Mouse (Mus musculus) lung, adult 2 months (tissue): ENCODE measurements at regions not wholly inside any gene's neighbourhood (a gene's known extent, or its start where the extent isn't known, plus 50 kb on each side); places are given as distances from the start of the nearest gene placed in this dataset.

Experiments used
- DNase-seq: peaks from one replicate; pipeline ENCODE4 v3.0.0; 2022
- H3K4me1 ChIP-seq: fragments of 200-500 bp; 2 replicates; pipeline ENCODE4 v1.6.1; 2011; ENCODE audit warnings: low read length; ENCODE audit not compliant: control insufficient read depth, insufficient read depth
- H3K4me3 ChIP-seq: fragments of 200-500 bp; replicated peaks from 2 replicates; pipeline ENCODE3; 2011; ENCODE audit warnings: low read depth, mild to moderate bottlenecking, control low read depth, low read length; ENCODE audit errors: extremely low read depth
- CTCF ChIP-seq: fragments of 200-500 bp; IDR thresholded peaks from 2 replicates; pipeline ENCODE4 v1.5.1; 2011; ENCODE audit warnings: mild to moderate bottlenecking, low read length, control low read depth; ENCODE audit not compliant: insufficient read depth
- POLR2A ChIP-seq: fragments of 200-500 bp; IDR thresholded peaks from 2 replicates; pipeline ENCODE4 v1.6.1; 2011; ENCODE audit warnings: low read depth, mild to moderate bottlenecking, control low read depth, low read length, borderline replicate concordance; ENCODE audit errors: extremely low read depth
- WGBS: fragments of 180-500 bp; shearing (Covaris S2); methylation state at CpG from one replicate; pipeline ENCODE4 v1.1.7; 2018; 5-methylcytosine and 5-hydroxymethylcytosine counted together

- no peak for DNase-seq
- TF ChIP-seq POLR2A (no peak), CTCF (no peak)
Observed at GRCm38 (mm10) chr4:67607166-67607565, 779.8 kb downstream of the Tlr4 start.

GRCm38 (mm10) chr4:67614486-67615067, 787.2 kb downstream of the Tlr4 start:
- no peak overlapping the region for H3K4me3 ChIP-seq

More at GRCm38 (mm10) chr4:67607166-67607565, 779.8 kb downstream of the Tlr4 start:
- no peaks in the 10 kb centered on the region for H3K4me1 ChIP-seq
- no peak overlapping the region for H3K4me3 ChIP-seq

GRCm38 (mm10) chr4:67626641-67627040, 799.3 kb downstream of the Tlr4 start:
- H3K4me1 ChIP-seq, result no peaks in the 10 kb centered on the region
- no peak overlapping the region for H3K4me3 ChIP-seq
- TF ChIP-seq CTCF, result no peak
- TF ChIP-seq POLR2A, result no peak
- DNase-seq, result no peak

More at GRCm38 (mm10) chr4:67614486-67615067, 787.2 kb downstream of the Tlr4 start:
- no peak for TF ChIP-seq POLR2A
- TF ChIP-seq CTCF, result no peak
- no peaks in the 10 kb centered on the region for H3K4me1 ChIP-seq
- no peak for DNase-seq
- 65% methylated on average over 5 of the region's 5 CpGs for WGBS

- Histone ChIP-seq H3K4me3 (no peak overlapping the region), H3K4me1 (no peaks in the 10 kb centered on the region)
- no peak for DNase-seq
- TF ChIP-seq POLR2A (no peak), CTCF (no peak)
- WGBS, result 45% methylated on average over 2 of the region's 2 CpGs
Observed at GRCm38 (mm10) chr4:67646090-67646489, 818.7 kb downstream of the Tlr4 start.

GRCm38 (mm10) chr4:67662122-67662521, 834.7 kb downstream of the Tlr4 start:
- Histone ChIP-seq H3K4me3 (no peak overlapping the region), H3K4me1 (no peaks in the 10 kb centered on the region)
- WGBS, result 70% methylated on average over 3 of the region's 3 CpGs
- TF ChIP-seq CTCF (no peak), POLR2A (no peak)
- DNase-seq, result no peak

- TF ChIP-seq CTCF (no peak), POLR2A (no peak)
- no peak for DNase-seq
- H3K4me1 ChIP-seq, result no peaks in the 10 kb centered on the region
- 41% methylated on average over 1 of the region's 1 CpGs for WGBS
- no peak overlapping the region for H3K4me3 ChIP-seq
Observed at GRCm38 (mm10) chr4:67673961-67674360, 846.6 kb downstream of the Tlr4 start.

GRCm38 (mm10) chr4:67677589-67677988, 850.2 kb downstream of the Tlr4 start:
- no peaks in the 10 kb centered on the region for H3K4me1 ChIP-seq
- TF ChIP-seq CTCF, result no peak
- DNase-seq, result no peak
- H3K4me3 ChIP-seq, result no peak overlapping the region
- 53% methylated on average over 1 of the region's 1 CpGs for WGBS

- no peak for TF ChIP-seq POLR2A
- TF ChIP-seq CTCF, result no peak
- H3K4me1 ChIP-seq, result no peaks in the 10 kb centered on the region
- DNase-seq, result no peak
- H3K4me3 ChIP-seq, result no peak overlapping the region
Observed at GRCm38 (mm10) chr4:67698438-67698837, 871.1 kb downstream of the Tlr4 start.
